Mouse (Mus musculus) monocyte, adult 2 months (primary cell): Measurements from ENCODE around the gene Agt.

ENCODE experiments used
- DNase-seq, 2 experiments: peaks; one replicate each; pipeline ENCODE4 v3.0.0; 2022; ENCODE audit warnings: low spot score in 2 of 2, low read depth in 1 of 2

Gene Agt

GRCm38 (mm10) chr8:124555113-124555750, 14.3 kb downstream of the Agt start:
- no peak for DNase-seq

GRCm38 (mm10) chr8:124551011-124551661, 18.4 kb downstream of the Agt start:
- no peak for DNase-seq

GRCm38 (mm10) chr8:124548187-124548586, 21.3 kb downstream of the Agt start:
- no peak for DNase-seq

GRCm38 (mm10) chr8:124547269-124547668, 22.2 kb downstream of the Agt start:
- DNase-seq, result no peak

- no peak for DNase-seq
These were observed 22.7 kb downstream of the Agt start for GRCm38 (mm10) chr8:124546815-124547214.

- DNase-seq, result no peak
These were observed 23.1 kb downstream of the Agt start for GRCm38 (mm10) chr8:124546371-124546770.

- no peak for DNase-seq
These were observed 26.2 kb downstream of the Agt start for GRCm38 (mm10) chr8:124543272-124543671.

GRCm38 (mm10) chr8:124542001-124542400, 27.5 kb downstream of the Agt start:
- DNase-seq, result no peak

GRCm38 (mm10) chr8:124540906-124541305, 28.6 kb downstream of the Agt start:
- DNase-seq, result no peak

DNA sequence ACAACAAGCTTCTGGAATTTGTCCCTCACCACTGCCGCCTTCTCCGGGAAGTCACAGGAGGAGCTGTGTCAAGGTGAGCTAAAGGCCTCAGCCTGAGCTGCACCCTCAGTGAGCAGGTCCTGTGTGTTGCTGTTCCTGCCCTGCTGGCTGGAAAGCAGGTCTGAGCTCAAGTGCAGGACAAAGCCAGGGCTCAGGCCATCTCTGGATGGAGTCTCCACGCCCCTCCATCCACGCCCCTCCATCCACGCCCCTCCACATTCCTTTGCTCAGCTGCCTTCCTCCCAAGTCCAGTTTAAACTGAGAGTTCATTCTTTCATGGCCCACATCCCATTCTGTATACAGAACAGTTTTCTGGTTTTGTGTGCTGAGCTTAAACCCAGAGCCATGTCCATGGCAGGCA, 34.1 kb downstream of the Agt start:
- no peak for DNase-seq

DNA sequence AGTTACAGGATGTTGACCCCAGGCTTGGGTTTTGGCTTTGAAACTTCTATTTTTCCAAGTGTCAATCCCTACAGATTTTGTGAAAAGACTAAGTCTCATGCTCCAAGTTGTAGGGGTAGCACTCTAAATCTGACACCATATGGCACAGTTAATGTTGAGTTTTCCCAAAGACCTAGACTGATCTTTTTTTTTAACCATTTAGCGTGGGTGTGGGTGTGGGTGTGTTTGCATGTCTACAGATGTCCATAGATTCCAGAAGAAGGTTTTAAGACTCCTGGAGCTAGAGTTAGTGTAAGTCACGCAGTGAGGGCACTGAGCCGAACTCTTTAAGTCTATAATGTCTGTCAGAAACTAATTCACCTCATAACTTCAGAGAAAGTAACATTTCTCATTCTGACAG, 36.9 kb downstream of the Agt start:
- DNase-seq, result no peak

DNA sequence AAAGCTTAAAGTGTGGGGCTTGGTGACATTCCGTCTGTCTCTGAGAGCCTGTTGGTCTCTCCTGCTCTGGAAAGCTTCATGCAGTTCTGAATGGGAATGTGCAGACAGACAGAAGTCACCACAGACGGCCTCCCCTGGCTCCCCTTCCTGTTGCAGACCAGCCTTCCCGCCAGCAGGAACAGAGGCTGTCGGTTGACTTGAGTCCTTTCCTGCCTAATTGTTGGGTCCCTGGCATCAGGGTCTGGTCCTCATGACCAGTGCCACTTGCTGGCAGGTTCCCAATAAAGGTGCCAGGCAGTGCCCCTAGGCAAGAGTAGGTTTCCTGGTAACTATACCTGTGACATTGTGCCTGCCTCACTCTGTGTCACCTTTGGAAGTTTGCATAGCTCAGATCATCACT, 38.5 kb downstream of the Agt start:
- DNase-seq, result no peak

- DNase-seq, result no peak
These were observed 39.0 kb downstream of the Agt start for GRCm38 (mm10) chr8:124530556-124530955.

GRCm38 (mm10) chr8:124530076-124530475, 39.4 kb downstream of the Agt start:
- no peak for DNase-seq

GRCm38 (mm10) chr8:124526261-124526660, 43.2 kb downstream of the Agt start:
- DNase-seq, result no peak

DNA sequence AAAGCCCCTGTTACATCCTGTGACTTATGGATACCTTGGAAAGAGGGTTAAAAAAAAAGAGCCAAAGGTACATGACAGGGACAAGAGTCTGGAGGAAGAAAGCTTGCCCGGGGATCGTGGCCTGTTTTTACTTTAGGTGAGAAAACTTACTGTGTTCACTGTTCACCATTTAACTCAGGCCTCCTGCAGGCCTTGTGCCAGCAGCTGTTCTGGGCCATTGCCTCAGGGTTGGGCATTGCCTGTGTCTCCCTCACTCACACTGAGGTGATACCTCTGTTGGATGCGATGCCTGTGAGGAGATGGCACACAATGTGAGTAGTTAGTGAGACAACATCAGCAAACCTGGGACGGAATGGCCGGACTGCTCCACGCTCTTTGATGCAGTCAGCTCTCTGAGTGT, 47.6 kb downstream of the Agt start:
- DNase-seq, result no peak

DNA sequence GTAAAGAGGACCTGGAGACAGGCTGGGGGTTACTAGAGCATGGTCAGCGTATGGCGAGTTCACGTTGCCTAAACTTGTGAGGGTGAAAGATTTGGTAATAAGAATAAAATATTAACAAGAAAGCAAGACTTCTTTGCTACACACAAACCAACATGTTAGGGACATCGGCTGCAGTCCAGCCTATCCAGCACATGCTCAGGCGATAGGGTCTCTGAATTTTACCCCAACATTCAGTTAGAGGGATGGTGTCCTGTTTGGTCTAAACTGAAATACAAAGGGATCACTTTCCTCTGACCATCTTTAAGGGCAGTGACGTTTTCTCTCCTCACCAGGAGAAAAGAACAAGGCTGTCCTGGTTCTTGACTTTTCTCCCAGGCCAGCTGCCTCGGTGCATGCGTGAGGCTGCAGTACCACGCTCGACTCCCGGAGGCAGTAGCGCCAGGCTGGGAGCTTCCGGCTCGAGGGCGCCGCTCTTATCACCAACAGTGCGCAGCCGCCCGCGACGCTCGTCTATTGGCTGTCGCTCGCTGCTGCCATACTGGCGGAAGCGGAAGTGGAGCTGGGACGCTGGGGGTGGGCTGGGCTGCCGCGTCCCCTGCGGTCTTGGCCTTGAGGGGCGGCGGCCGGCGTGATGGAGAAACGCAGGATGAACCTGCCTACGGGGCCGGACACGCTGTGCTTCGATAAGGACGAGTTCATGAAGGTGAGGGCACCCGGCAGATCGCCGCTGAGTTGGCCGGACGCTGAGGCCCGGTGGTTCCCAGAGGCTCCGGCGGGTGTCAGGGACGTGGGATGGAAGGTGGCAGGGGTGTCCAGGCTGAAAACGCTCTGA, 49.0 kb downstream of the Agt start, which contains the start of gene Cog2:
TSS of gene Cog2 (plus strand) at position 519 of the 832 bp plus-strand sequence.
- DNase-seq, result peak; percentile 55 to 82

DNA sequence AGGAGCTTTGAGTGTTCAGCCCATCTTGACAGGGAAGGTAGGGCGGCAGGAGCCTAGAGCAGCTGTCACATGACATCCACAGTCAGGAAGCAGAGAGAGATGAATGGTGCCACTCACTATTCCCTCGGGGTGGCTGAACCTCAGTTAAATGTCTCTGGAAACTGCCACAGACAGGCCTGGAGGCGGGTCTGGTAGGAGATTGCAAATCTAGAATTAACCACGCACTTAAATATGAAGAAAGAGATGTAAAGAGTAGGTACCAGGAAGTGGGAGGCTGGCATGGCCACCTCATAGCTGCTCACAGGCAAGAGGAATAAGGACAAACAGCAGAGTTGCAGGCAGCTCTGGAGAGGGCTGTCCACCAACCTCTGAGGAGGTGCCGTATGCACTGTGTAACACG, 52.4 kb downstream of the Agt start:
- no peak for DNase-seq

DNA sequence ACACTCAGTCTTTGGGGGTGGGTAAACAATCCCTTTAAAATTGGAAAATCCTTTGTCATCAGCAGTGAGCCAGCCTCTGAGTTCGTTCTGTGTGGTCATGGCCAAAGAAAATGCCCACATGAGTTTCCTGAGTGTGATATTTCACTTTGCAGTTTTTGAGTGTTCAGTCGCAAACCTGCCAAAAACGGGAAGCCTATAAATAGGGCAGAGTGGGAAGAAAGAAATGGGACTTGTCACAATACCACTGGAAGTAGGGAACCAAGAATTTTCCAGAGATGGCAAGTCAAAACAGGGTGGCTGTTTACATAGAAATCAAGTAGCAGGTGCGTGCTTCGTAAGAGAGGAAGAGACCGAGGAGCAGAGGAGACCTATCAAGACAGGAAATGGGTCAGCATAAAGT, 53.0 kb downstream of the Agt start:
- DNase-seq, result no peak

DNA sequence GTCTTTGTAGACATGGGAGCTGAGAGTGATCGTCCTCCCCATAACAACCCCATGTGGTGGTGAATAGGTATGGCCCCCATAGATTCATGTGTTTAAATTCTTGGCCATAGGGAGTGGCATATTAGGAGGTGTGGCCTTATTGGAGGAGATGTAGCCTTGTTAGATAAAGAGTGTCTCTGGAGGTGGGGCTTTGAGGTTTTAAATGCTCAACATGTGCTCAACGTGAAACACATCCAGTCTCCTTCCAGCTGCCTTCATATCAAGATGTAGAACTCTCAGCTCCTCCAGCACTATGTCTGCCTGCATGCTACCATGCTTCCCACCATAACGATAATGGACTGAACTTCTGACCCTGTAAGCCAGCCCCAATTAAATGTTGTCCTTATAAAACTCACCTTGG, 53.5 kb downstream of the Agt start:
- DNase-seq, result no peak

DNA sequence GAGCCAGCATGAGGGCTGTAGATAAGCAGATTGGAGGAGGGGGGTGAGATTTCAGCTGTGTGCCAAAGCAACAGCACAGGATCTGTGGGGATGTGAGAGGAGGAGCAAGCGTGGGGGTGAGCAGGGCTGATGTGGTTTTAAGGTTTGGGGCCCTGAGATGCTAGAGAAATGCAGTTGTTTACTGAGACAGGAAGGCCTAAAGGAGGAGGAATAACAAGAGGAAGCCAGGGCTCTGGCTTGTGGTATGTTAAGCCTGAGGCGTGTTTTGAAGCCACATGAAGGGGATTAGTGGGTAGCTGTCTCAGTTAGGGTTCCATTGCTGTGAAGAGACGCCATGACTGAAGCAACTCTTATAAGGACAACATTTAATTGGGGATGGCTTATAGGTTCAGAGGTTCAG, 60.4 kb downstream of the Agt start:
- DNase-seq, result no peak

GRCm38 (mm10) chr8:124508321-124508695, 61.2 kb downstream of the Agt start:
- no peak for DNase-seq
